Mouse (Mus musculus): ENCODE measurements around the gene Trim41.
"Not testable (repeated sequence)": the region's sequence is repeated elsewhere in the genome, so short reads cannot be mapped to it uniquely, and the experiment has no call there.

Gene Trim41

DNA sequence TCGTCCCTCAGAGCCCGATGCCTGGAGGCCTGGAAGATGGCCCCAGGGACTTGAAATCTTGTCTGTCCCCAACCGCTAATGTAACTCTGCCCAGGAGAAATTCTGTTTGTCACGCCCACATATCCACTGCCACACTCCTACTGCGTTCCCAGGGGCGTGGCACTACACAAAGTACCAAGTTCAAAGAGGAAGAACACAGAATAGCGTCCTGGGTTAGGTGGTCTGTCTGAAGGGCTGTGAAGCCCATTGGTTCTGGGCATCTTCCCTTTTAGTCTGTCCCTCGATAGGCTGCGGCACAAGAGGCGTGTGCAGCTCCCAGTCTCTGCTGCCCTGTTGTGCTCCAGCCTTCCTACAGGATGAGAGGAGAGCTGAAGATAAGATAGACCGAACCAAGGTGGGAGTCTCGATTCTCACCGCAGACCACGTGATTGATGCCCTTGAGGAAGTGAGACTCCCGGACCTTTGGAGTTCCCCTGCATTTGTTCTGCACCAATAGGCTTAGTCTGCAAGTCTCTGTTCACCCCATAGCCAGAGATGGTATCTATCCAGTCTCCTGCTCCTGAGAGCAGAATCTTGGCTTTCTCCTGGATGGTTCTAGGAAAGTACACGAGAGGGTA is 21.1 kb upstream of the Trim41 start:
- no peak for DNase-seq (ENCODE audit: low read depth, low spot score)

DNA sequence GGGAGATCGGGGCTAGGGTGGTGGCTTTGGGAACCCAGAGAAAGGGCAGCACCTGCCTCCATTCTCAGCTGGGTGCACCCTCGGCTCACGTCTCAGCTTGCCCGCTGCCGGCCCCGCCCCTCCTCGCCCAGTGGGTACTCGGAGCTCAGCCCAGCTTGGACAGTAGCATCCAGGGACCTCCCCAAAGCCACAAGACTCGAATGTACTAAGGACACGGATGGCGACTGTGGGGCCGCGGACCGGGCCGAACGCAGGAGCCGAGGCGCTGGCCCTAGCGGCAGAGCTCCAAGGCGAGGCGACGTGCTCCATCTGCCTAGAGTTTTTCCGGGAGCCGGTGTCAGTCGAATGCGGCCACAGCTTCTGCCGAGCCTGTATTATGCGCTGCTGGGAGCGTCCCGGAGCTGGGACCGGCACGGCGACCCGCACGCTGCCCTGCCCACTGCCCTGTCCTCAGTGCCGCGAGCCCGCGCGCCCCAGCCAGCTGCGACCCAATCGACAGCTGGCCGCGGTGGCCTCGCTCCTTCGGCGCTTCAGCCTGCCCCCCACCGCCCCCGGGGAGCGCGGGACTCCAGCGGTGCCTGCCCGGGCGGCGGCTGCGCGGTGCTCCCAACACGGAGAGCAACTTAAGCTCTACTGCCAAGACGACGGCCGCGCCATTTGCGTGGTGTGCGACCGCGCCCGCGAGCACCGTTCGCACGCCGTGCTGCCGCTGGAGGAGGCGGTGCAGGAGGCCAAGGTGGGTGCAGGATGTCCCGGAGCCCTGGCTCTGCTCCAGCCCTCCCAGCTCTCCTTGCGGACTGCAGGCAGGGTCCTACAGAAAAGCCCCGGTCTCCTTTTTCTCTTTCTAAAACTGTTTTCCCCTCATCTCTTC is 20.4 kb upstream of the Trim41 start:
- DNase-seq (ENCODE audit: low read depth, low spot score) = no peak

DNA sequence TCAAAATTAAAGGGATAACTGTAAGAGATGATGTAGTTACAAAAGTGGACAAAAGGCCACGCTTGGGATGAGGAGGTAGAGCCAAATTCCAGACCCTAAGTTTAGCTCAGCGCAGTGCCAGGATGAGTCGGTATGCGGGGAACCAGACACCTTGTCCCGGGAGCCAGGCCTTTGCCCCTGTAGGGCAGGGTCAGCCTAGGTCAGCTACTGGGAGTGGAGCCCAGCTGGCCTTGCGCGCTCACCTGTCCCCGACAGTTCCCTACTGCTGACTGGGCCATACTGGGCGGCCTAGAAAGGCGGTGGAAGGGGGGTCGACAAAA is 19.8 kb upstream of the Trim41 start:
- no peak for DNase-seq (ENCODE audit: low read depth, low spot score)

DNA sequence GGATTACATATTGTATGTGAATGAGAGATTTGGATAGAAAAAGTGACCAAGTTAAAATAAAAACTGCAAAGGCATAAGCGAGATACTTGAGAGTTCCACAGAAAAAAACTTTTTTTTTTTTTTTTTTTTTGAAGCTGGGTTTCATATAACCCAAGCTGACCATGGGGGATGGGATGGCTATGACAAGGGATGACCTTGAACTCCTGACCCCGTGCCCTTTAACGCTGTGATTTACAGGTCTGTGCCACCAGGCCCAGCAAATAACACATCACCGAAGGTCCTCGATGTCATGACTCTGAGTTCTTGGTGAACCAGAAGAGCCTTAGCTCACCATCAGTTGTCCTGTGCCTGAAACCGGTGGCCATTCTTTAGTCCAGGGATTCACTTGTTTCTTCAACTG is 18.8 kb upstream of the Trim41 start:
- no peak for DNase-seq (ENCODE audit: low read depth, low spot score)

DNA sequence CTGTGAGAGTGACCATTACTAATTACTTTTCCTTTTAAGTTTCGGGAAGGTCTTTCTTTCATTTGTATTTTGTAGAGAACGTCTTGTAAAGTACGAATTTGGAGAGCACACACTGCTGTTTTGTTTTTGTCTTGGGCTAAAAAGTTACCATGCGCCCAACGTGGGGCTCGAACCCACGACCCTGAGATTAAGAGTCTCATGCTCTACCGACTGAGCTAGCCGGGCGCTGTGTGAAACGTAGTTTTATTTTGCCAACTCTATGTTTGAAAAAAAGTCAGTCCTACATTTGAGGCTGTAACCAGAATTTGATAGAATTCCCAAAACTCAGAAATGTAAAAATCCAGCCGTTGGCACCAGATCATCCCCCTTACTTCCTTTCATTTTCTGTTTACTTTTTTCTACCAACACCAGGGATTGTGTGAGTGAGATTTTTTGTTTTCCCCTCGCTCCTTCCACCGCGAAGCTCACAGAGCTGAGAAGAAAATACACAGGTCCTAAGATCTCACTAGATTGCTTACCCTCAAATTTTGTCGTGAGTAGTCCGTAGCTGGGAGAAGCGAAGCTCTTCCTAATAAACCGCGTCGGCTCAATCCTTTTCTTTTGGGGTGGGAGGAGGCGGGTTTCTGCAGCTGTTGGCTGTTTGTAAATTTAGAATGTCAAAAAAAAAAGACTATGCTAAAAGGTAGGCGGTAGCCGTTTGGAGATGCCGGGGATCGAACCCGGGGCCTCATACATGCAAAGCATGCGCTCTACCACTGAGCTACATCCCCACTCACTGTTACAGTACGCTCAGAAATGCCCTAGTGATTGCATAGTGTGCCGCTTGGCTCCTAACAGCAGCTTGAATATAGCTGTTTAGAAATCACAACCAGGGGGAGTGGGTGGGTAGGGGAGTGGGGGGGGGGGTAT is 16.8 kb upstream of the Trim41 start:
- peak; percentile 85 for DNase-seq (ENCODE audit: low read depth, low spot score)

GRCm38 (mm10) chr11:48833078-48833730 is 16.1 kb upstream of the Trim41 start:
- DNase-seq (ENCODE audit: low read depth, low spot score) = no peak

DNA sequence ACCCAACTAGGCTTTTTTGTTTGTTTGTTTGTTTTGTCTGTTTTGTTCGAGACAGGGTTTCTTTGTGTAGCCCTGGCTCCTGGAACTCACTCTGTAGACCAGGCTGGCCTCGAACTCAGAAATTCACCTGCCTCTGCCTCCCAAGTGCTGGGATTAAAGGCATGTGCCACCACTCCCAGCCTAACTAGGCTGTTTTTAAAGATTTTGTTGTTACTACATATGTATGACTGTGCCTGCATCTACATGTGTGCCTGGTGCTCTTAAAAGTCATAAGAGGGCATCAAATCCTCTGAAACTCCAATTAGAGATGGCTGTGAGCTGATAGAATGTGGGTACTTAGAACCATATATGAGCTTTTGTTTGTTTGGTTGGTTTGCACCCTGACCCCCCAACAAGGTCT is 14.1 kb upstream of the Trim41 start:
- DNase-seq (ENCODE audit: low read depth, low spot score) = no peak

DNA sequence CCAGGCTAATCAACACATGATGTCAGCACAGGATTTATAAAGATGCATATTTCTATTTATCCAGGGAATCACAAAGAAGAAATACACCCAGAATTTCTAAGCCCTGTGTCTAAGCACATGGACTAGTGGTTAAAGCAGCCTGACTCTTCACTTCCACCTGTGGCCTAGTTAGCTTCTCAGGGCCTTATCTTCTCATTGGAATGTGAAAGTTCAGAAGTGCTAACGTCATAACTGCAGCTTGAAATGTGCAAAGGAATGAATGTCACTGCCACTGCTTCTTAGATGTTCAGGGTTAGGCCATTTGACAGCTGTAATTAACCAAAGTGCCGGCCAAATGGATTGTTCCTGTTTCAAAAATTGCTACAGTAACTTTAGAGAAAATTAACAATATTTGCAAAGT is 13.1 kb upstream of the Trim41 start:
- DNase-seq (ENCODE audit: low read depth, low spot score) = no peak

DNA sequence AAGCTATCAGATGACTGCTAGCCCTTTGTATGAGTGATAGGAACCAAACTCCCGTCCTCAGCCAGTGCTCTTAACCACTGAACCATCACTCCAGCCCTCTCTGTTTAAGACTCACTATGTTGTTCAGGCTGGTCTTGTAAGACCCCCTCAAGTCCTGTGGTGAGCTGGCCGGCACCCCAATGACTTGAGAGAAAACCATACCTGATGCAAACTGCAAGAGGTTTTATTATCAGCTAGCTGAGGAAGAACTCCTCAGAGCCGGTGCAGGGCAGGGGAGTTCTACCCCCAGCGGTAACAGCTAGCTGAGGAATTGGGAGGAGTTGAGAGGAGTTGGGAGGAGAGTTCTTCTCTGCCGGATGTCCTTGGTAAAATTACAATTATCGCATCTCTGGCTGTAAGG is 10.8 kb upstream of the Trim41 start:
- no peak for DNase-seq (ENCODE audit: low read depth, low spot score)

DNA sequence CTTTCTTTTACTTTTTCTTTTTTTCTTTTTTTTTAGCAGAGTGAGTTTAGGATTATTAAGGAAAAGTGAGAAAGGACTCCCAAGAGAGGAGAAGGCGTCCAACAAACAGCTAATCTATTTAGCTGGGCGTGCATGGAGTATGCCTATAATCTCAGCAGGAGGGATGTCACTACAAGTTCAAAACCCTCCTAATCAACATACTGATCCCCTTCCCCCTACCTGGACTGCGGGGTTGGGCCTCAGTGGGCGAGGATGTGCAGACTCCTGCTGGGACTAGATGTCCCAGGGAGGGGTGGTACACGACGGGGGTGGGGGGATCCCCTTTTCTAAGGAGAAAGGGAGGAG is 9.6 kb upstream of the Trim41 start:
- no peak for DNase-seq (ENCODE audit: low read depth, low spot score)

GRCm38 (mm10) chr11:48825979-48826751 is 9.0 kb upstream of the Trim41 start, which contains the start of the genes Trim7 and Gm12184:
TSS of gene Trim7 (plus strand) at chr11:48826140.
TSS of gene Gm12184 (minus strand) at chr11:48826655.
- not testable (repeated sequence) for DNase-seq (ENCODE audit: low read depth, low spot score)

GRCm38 (mm10) chr11:48824311-48824830 is 7.2 kb upstream of the Trim41 start:
- no peak for DNase-seq (ENCODE audit: low read depth, low spot score)

DNA sequence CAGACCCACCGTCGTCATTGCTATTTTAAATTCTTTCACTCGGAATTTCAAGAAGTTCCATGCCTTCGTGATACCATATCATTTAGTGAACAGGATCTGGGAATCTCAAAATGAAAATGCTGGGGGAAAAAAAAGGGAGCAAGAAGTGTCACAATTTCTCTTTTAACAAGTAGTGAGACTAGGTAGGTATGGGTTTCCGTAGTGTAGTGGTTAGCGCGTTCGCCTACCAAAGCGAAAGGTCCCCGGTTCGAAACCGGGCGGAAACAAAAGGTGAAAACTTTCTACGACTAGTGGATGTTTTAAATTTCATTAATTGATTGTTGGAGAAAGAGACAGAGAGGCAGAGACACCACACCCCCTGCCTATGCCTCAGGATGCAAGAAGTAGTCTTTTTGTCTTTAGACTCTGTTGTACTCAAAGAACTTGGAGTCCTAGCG is 6.4 kb upstream of the Trim41 start:
- DNase-seq (ENCODE audit: low read depth, low spot score) = no peak

GRCm38 (mm10) chr11:48822768-48823512 is 5.8 kb upstream of the Trim41 start:
- no peak for DNase-seq (ENCODE audit: low read depth, low spot score)

DNA sequence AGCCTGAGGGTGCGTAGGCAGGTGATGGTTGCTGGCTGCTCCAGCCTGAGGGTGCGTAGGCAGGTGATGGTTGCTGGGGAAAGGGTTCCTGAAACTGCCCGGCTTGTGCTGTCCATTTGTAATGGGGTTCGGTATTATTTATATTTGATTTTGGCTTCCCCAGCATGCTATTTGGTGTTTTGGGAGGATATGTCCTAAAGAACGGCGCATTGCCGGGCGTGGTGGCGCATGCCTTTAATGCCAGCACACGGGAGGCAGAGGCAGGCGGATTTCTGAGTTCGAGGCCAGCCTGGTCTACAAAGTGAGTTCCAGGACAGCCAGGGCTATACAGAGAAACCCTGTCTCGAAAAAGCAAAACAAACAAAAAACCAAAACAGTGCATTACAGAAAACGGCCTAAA is 4.1 kb upstream of the Trim41 start:
- not testable (repeated sequence) for DNase-seq (ENCODE audit: low read depth, low spot score)

GRCm38 (mm10) chr11:48820308-48820674 is 3.1 kb upstream of the Trim41 start:
- DNase-seq (ENCODE audit: low read depth, low spot score) = no peak

- DNase-seq (ENCODE audit: low read depth, low spot score) = no peak
These were observed 2.6 kb upstream of the Trim41 start for GRCm38 (mm10) chr11:48819614-48820307.

DNA sequence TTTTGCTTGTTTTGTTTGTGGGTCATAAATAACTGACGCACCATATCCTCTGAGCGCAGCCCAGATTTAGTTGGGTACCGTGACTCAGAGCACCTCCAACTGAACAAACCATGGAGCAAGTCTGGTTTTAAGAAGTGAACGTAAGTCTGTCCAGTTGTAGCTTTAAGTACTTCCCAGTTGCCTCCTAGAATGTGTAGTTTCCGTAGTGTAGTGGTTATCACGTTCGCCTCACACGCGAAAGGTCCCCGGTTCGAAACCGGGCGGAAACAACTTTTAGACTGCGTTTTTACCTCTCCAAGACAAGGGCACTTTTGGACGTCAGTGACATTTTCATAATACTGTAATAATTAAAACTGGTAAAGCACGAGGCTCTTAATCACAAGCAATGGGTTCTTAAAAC is 1.2 kb upstream of the Trim41 start:
- peak; percentile 88 for DNase-seq (ENCODE audit: low read depth, low spot score)

DNA sequence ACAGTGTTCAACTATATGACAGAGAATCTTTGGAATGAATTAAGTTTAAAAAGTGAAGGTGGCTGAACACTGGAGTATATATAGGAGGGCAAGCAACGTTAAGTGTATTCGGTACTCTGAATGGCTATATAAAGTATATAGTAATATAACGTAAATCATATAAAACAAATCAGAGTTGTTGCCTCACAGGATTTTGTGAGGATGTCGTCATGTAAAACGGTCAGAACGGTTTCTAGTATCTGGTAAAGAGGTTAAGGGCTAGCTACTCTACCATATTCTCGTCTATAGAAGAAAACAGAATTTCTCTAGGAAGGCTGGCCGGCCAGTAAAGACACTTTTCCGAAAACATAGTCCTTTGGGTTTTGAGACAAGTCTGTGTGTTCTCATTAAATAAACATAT is 641 bp upstream of the Trim41 start:
- DNase-seq (ENCODE audit: low read depth, low spot score) = no peak
